Mouse (Mus musculus): ENCODE measurements around the gene Clba1.

DNA sequence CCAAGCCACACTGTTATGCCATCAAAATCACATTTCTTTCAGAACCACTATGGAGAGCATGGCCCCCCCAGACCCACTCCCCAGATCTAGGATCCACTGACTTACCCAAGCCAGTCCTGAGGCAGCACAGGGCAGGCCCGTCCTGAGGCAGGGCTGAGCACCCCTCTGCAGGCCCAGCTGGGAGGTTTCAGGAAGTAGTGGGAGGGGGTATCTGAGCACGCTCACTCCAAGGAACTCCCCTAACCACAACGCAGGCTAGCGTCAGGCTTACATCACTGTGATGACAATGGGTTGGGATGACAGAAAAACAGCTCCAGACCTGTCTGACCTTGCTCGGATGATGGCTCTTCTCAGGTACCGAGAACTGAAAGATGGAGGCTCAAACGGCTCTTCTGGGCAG lies 52.0 kb downstream of the Clba1 start:
- no peak for TF ChIP-seq CTCF (IDR thresholded peaks at IDR 0.05; ENCODE audit: extremely low read depth, insufficient read depth, low read length)
- no peak for TF ChIP-seq POLR2A (IDR thresholded peaks at IDR 0.05; ENCODE audit: extremely low read depth, insufficient read depth, low read length)

All from cortical plate, adult 2 months (tissue).